Comparison of ENCODE assay signal across 9 mouse cellular contexts in the genomic region with DNA sequence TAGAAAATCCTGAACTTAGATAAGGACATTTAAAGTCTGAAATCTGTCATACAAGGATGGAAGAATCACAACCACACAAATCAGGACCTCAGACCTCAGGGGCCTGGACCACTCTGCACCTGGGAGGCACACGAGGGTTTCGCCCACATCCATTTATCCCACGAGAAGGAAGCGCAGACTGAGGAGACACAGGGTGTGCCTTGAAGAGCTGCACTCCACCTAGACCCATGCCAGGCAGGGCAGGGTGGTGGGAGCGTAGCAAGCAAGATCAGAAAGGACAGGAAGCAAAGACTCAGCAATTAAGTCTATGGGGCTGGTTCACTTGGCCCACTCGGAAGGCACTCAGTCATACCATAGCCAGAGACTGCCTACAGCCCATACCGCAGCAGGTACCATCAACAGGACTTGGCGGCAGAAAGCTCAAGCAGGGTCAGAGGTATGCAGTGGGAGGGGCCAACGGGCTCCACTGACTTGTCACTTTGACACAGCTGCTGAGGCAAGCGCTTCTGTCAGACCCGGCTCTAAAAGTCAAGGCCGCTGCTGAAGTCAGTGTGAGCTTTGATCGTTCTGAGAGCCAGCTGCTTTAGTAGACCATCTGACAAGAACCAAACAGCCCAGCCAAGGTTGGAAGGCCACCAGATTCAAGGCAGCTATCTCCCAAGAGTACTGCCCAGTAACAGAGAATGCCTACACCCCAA.
DNase-seq lines count a peak whose midpoint lies in the region; ATAC-seq lines count a peak whose summit lies in the region.
"Had no signal": no experiment of that assay in that cellular context is flagged by ENCODE, and none has a peak within 500 bp of the region (broad histone marks: within the 10 kb centered on the region; RNA-seq: fewer than 3 reads in every experiment).

No protein-coding gene starts in this region.

- peaks cover 4% of the 10 kb centered on the region; the same call in 1 of the 2 replicates for H3K4me1 ChIP-seq in lung, embryonic 16.5 days (replicated peaks; ENCODE audit: control insufficient read depth, insufficient read depth, low read length)
- H3K4me1 ChIP-seq in forebrain, embryonic 15.5 days: peaks cover 14% of the 10 kb centered on the region

- 41% methylated on average over 13 of the region's 13 CpGs for WGBS in lung, embryonic 16.5 days
- WGBS in forebrain, embryonic 15.5 days: 68% methylated on average over 13 of the region's 13 CpGs

- peak; percentile 20 to 30 for DNase-seq in heart, adult 18-20 months
- DNase-seq in heart, adult 8-10 months (ENCODE audit: low spot score): no peak
- peak; percentile 55 for DNase-seq in embryo, embryonic 11 days
- peak; percentile 80 for DNase-seq in kidney, adult 11 months
- DNase-seq in layer of hippocampus, postnatal 25 days (ENCODE audit: extremely low spot score in 1 of 2, low spot score in 1 of 2): no peak
- DNase-seq in cerebellum, adult 8-10 months: no peak

- H3K9ac ChIP-seq in lung, embryonic 16.5 days (ENCODE audit: low read length): no peak overlapping the region
- no peak overlapping the region for H3K9ac ChIP-seq in forebrain, embryonic 15.5 days (replicated peaks)

- H3K4me3 ChIP-seq in lung, embryonic 16.5 days (ENCODE audit: low read length): no peak overlapping the region
- H3K4me3 ChIP-seq in forebrain, embryonic 15.5 days: no peak overlapping the region

- H3K27ac ChIP-seq in lung, embryonic 16.5 days (ENCODE audit: low read length): no peak overlapping the region
- H3K27ac ChIP-seq in forebrain, embryonic 15.5 days (replicated peaks): no peak overlapping the region
- H3K27ac ChIP-seq: macrophage had no signal

- H3K9me3 ChIP-seq in lung, embryonic 16.5 days (ENCODE audit: control insufficient read depth, low read length): no peaks in the 10 kb centered on the region
- H3K9me3 ChIP-seq in forebrain, embryonic 15.5 days: no peaks in the 10 kb centered on the region

- H3K27me3 ChIP-seq in lung, embryonic 16.5 days (ENCODE audit: control insufficient read depth, insufficient read depth, low read depth, low read length): no peaks in the 10 kb centered on the region; the same call in 1 of the 2 replicates
- no peaks in the 10 kb centered on the region for H3K27me3 ChIP-seq in forebrain, embryonic 15.5 days

- no peak overlapping the region for H3K4me2 ChIP-seq in lung, embryonic 16.5 days (ENCODE audit: low read depth, low read length)
- no peak overlapping the region for H3K4me2 ChIP-seq in forebrain, embryonic 15.5 days (replicated peaks)

- ATAC-seq in lung, embryonic 16.5 days (ENCODE audit: low read depth): peak; percentile 62
- ATAC-seq in forebrain, embryonic 15.5 days (replicated peaks): no peak

- no peaks in the 10 kb centered on the region for H3K36me3 ChIP-seq in lung, embryonic 16.5 days (ENCODE audit: control insufficient read depth, insufficient read depth, low read length)
- no peaks in the 10 kb centered on the region for H3K36me3 ChIP-seq in forebrain, embryonic 15.5 days

Comparison
In these comparisons a context has a peak if more than half of its experiments do, and no peak if none do; other contexts are left out.
1. DNase-seq: peak in heart, adult 18-20 months (2 of 2), embryo, embryonic 11 days (single experiment) and kidney, adult 11 months (single experiment); none in heart, adult 8-10 months (single experiment), layer of hippocampus, postnatal 25 days (0 of 2) and cerebellum, adult 8-10 months (single experiment).